Mouse (Mus musculus): ENCODE measurements around the gene Frmd5. TPM values are rescaled to one million over a fixed set of nuclear protein-coding genes. Genes with fewer than 3 reads are reported as not detected.

Frmd5 gene
- polyA plus RNA-seq, 2 experiments: 0.78 to 2.2 TPM

GRCm38 (mm10) chr2:121594131-121594530 is 212.8 kb downstream of the Frmd5 start:
- Histone ChIP-seq H3K36me3 (ENCODE audit: control insufficient read depth, insufficient read depth, low read length) (no peaks in the 10 kb centered on the region), H3K9me3 (ENCODE audit: control insufficient read depth, low read length) (no peaks in the 10 kb centered on the region), H3K4me1 (ENCODE audit: control insufficient read depth, insufficient read depth, low read length) (no peaks in the 10 kb centered on the region), H3K27ac (replicated peaks; ENCODE audit: low read depth, low read length) (no peak overlapping the region), H3K4me3 (replicated peaks; ENCODE audit: low read length) (no peak overlapping the region), H3K9ac (ENCODE audit: low read depth, low read length, severe bottlenecking) (no peak overlapping the region), H3K27me3 (ENCODE audit: control insufficient read depth, insufficient read depth, low read length) (no peaks in the 10 kb centered on the region), H3K4me2 (replicated peaks; ENCODE audit: low read depth, low read length, severe bottlenecking) (no peak overlapping the region)
- ATAC-seq (ENCODE audit: low FRiP score, low read depth): no peak
- no peak for DNase-seq (ENCODE audit: low spot score)
- 41% methylated on average over 3 of the region's 3 CpGs for WGBS
- no peak for TF ChIP-seq POLR2A (IDR thresholded peaks at IDR 0.05; ENCODE audit: borderline replicate concordance, extremely low read depth, insufficient read depth, insufficient read length)

GRCm38 (mm10) chr2:121588309-121588694 is 218.6 kb downstream of the Frmd5 start:
- peak; percentile 65 for ATAC-seq (ENCODE audit: low FRiP score, low read depth)

DNA sequence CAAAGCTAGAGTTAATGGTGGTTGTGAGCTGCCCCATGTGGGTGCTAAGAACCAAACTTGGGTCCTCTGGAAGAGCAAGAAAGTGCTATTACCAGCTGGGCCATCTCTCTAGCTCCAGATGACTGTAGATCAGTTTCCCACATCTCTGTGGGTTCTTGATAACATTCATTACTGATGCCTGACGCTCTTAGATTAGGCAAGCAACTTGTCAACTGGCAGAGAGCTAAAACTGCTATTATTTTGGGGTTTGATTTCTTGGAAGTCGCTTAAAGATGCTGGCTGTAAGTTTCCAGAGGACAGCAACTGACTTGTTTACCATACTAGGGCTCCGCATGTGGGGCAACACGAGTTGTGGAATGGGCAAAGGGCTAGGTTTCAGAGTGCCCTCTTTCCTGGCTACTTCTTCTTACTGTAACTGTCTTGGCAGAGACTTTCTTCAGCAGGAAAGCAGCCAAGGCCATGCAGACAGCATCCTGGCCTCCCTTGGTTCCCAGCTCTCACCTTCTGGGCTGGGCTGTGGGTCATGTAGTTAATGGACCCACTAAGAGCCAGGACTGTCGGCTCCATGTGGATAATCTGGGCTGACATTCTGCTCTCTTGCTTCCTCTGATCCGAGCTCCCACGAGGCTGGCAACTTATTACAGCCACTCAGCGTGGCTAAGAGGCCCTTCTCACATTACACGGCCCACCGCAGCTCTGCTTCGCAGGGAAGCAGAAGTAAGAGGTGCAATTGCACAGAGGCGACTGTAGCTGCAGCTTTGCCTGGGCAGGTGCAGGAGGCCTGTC is 219.2 kb downstream of the Frmd5 start:
- DNase-seq (ENCODE audit: low spot score): no peak
- Histone ChIP-seq H3K4me3 (replicated peaks; ENCODE audit: low read length) (no peak overlapping the region), H3K4me2 (replicated peaks; ENCODE audit: low read depth, low read length, severe bottlenecking) (no peak overlapping the region), H3K4me1 (ENCODE audit: control insufficient read depth, insufficient read depth, low read length) (peaks cover 14% of the 10 kb centered on the region), H3K27ac (replicated peaks; ENCODE audit: low read depth, low read length) (no peak overlapping the region), H3K9me3 (ENCODE audit: control insufficient read depth, low read length) (no peaks in the 10 kb centered on the region), H3K9ac (ENCODE audit: low read depth, low read length, severe bottlenecking) (peak overlapping the region; percentile 12; the same call in 1 of the 2 replicates), H3K27me3 (ENCODE audit: control insufficient read depth, insufficient read depth, low read length) (no peaks in the 10 kb centered on the region), H3K36me3 (ENCODE audit: control insufficient read depth, insufficient read depth, low read length) (no peaks in the 10 kb centered on the region)
- peak; percentile 67 for ATAC-seq (ENCODE audit: low FRiP score, low read depth)
- no peak for TF ChIP-seq POLR2A (IDR thresholded peaks at IDR 0.05; ENCODE audit: borderline replicate concordance, extremely low read depth, insufficient read depth, insufficient read length)
- 22% methylated on average over 12 of the region's 12 CpGs for WGBS

More at GRCm38 (mm10) chr2:121588309-121588694, 218.6 kb downstream of the Frmd5 start:
- H3K27me3 ChIP-seq (ENCODE audit: control insufficient read depth, insufficient read depth, low read length): no peaks in the 10 kb centered on the region
- 34% methylated on average over 4 of the region's 4 CpGs for WGBS
- DNase-seq (ENCODE audit: low spot score): peak; percentile 13
- no peak for TF ChIP-seq POLR2A (IDR thresholded peaks at IDR 0.05; ENCODE audit: borderline replicate concordance, extremely low read depth, insufficient read depth, insufficient read length)
- peaks cover 14% of the 10 kb centered on the region for H3K4me1 ChIP-seq (ENCODE audit: control insufficient read depth, insufficient read depth, low read length)
- H3K4me3 ChIP-seq (replicated peaks; ENCODE audit: low read length): no peak overlapping the region
- H3K9me3 ChIP-seq (ENCODE audit: control insufficient read depth, low read length): no peaks in the 10 kb centered on the region
- H3K27ac ChIP-seq (replicated peaks; ENCODE audit: low read depth, low read length): no peak overlapping the region
- no peak overlapping the region for H3K9ac ChIP-seq (ENCODE audit: low read depth, low read length, severe bottlenecking)
- no peak overlapping the region for H3K4me2 ChIP-seq (replicated peaks; ENCODE audit: low read depth, low read length, severe bottlenecking)
- no peaks in the 10 kb centered on the region for H3K36me3 ChIP-seq (ENCODE audit: control insufficient read depth, insufficient read depth, low read length)

DNA sequence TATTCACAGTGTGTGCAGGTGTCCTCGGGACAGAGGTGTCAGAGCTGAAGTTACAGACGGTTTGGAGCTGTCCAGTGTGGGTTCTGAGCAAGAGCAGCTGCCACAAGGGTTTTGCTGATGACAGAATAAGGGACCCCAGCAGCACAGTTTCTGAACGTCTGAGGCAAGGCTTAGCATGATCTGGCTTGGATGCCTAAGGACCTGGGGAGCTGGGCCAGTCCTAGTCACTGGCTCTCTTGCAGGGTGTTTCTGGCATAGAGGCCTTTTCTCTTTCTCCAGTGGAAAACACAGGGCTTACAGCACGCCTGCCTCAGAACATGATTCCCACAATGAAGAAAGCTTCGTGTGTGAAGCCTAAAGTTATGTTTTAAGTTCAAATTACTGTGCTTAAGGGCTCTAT is 222.2 kb downstream of the Frmd5 start:
- H3K4me1 ChIP-seq (ENCODE audit: control insufficient read depth, insufficient read depth, low read length): peaks cover 14% of the 10 kb centered on the region
- ATAC-seq (ENCODE audit: low FRiP score, low read depth) (no peak), DNase-seq (ENCODE audit: low spot score) (no peak)
- H3K9me3 ChIP-seq (ENCODE audit: control insufficient read depth, low read length): no peaks in the 10 kb centered on the region
- no peak overlapping the region for H3K4me3 ChIP-seq (replicated peaks; ENCODE audit: low read length)
- no peak overlapping the region for H3K27ac ChIP-seq (replicated peaks; ENCODE audit: low read depth, low read length)
- TF ChIP-seq POLR2A (IDR thresholded peaks at IDR 0.05; ENCODE audit: borderline replicate concordance, extremely low read depth, insufficient read depth, insufficient read length): no peak
- no peak overlapping the region for H3K9ac ChIP-seq (ENCODE audit: low read depth, low read length, severe bottlenecking)
- H3K4me2 ChIP-seq (replicated peaks; ENCODE audit: low read depth, low read length, severe bottlenecking): no peak overlapping the region
- 45% methylated on average over 5 of the region's 5 CpGs for WGBS
- H3K27me3 ChIP-seq (ENCODE audit: control insufficient read depth, insufficient read depth, low read length): no peaks in the 10 kb centered on the region
- H3K36me3 ChIP-seq (ENCODE audit: control insufficient read depth, insufficient read depth, low read length): no peaks in the 10 kb centered on the region

DNA sequence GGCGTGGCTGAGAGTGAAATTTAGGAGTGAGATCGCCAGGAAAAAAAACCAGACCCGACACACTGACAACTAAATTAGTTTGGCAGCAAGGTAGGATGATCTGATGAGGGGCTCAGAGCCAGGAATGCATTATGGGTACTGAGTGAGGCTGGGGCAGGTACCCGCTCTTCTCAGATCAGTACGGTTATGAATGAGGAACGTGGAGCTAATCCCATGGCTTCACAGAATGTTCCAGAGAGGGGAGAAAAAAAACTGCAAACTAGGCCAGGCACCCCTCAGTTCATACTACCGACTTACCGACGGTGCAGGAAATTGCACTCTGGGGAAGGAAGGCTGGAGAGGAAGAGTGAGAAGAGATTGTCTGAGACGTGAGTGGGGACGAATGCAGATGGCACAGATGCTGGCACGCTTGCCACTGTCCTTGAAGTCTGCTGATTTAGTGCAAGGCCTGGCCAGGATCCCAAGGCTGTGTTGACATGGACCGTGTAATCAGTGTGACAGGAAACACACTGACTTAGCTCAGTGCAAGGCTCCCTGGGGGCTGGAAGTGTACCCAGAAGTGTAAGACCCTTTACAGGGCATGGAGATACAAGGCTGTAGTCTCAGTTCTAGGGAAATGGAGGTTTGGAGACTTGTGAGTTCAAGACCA is 223.3 kb downstream of the Frmd5 start:
- WGBS: 64% methylated on average over 13 of the region's 13 CpGs
- no peak for TF ChIP-seq POLR2A (IDR thresholded peaks at IDR 0.05; ENCODE audit: borderline replicate concordance, extremely low read depth, insufficient read depth, insufficient read length)
- Histone ChIP-seq H3K4me2 (replicated peaks; ENCODE audit: low read depth, low read length, severe bottlenecking) (no peak overlapping the region), H3K27ac (replicated peaks; ENCODE audit: low read depth, low read length) (no peak overlapping the region), H3K4me3 (replicated peaks; ENCODE audit: low read length) (no peak overlapping the region), H3K9me3 (ENCODE audit: control insufficient read depth, low read length) (no peaks in the 10 kb centered on the region), H3K4me1 (ENCODE audit: control insufficient read depth, insufficient read depth, low read length) (peaks cover 10% of the 10 kb centered on the region), H3K27me3 (ENCODE audit: control insufficient read depth, insufficient read depth, low read length) (no peaks in the 10 kb centered on the region), H3K36me3 (ENCODE audit: control insufficient read depth, insufficient read depth, low read length) (no peaks in the 10 kb centered on the region), H3K9ac (ENCODE audit: low read depth, low read length, severe bottlenecking) (no peak overlapping the region)
- ATAC-seq (ENCODE audit: low FRiP score, low read depth): no peak
- DNase-seq (ENCODE audit: low spot score): no peak

Measured in limb, embryonic 14.5 days (tissue).